Mouse (Mus musculus): ENCODE results near the gene Il4i1. TPM values are rescaled to one million over a fixed set of nuclear protein-coding genes. Genes with fewer than 3 reads are reported as not detected.

Il4i1 gene
- polyA plus RNA-seq, 1 experiment from 2014 or later = 1.7 TPM

GRCm38 (mm10) chr7:44821666-44822448 is 5.7 kb downstream of the Il4i1 start:
- H3K36me3 ChIP-seq (replicated peaks) = peaks cover 63% of the 10 kb centered on the region
- H3K27me3 ChIP-seq (ENCODE audit: poor library complexity, severe bottlenecking) = no peaks in the 10 kb centered on the region
- no peak for DNase-seq (ENCODE audit: extremely low spot score, low spot score)
- H3K4me1 ChIP-seq = peaks cover 72% of the 10 kb centered on the region
- no peaks in the 10 kb centered on the region for H3K9me3 ChIP-seq
- H3K27ac ChIP-seq = no peak overlapping the region
- H3K4me3 ChIP-seq = peak overlapping the region; percentile 6; the same call in 1 of the 2 replicates
- WGBS = 87% methylated on average over 7 of the region's 7 CpGs

- H3K36me3 ChIP-seq (replicated peaks) = peaks cover 73% of the 10 kb centered on the region
- no peaks in the 10 kb centered on the region for H3K9me3 ChIP-seq
- WGBS = 48% methylated on average over 7 of the region's 7 CpGs
- H3K4me1 ChIP-seq = peaks cover 59% of the 10 kb centered on the region
- no peak overlapping the region for H3K27ac ChIP-seq
- H3K4me3 ChIP-seq = no peak overlapping the region
- H3K27me3 ChIP-seq (ENCODE audit: poor library complexity, severe bottlenecking) = no peaks in the 10 kb centered on the region
- DNase-seq (ENCODE audit: extremely low spot score, low spot score) = no peak
Measured at GRCm38 (mm10) chr7:44823409-44823808, 7.2 kb downstream of the Il4i1 start.

- Histone ChIP-seq H3K27ac (no peak overlapping the region), H3K27me3 (ENCODE audit: poor library complexity, severe bottlenecking) (no peaks in the 10 kb centered on the region), H3K36me3 (replicated peaks) (peaks cover 73% of the 10 kb centered on the region), H3K9me3 (no peaks in the 10 kb centered on the region), H3K4me3 (no peak overlapping the region), H3K4me1 (peaks cover 45% of the 10 kb centered on the region)
- peak; percentile 68 for DNase-seq (ENCODE audit: extremely low spot score, low spot score)
- 35% methylated on average over 3 of the region's 3 CpGs for WGBS
Measured at GRCm38 (mm10) chr7:44824872-44825271, 8.7 kb downstream of the Il4i1 start.

GRCm38 (mm10) chr7:44826771-44827170 is 10.6 kb downstream of the Il4i1 start:
- no peaks in the 10 kb centered on the region for H3K27me3 ChIP-seq (ENCODE audit: poor library complexity, severe bottlenecking)
- peaks cover 75% of the 10 kb centered on the region for H3K36me3 ChIP-seq (replicated peaks)
- WGBS = 89% methylated on average over 3 of the region's 3 CpGs
- H3K27ac ChIP-seq = no peak overlapping the region
- no peaks in the 10 kb centered on the region for H3K9me3 ChIP-seq
- peaks cover 26% of the 10 kb centered on the region for H3K4me1 ChIP-seq
- no peak overlapping the region for H3K4me3 ChIP-seq
- DNase-seq (ENCODE audit: extremely low spot score, low spot score) = no peak

- Histone ChIP-seq H3K36me3 (replicated peaks) (peaks cover 73% of the 10 kb centered on the region), H3K27ac (no peak overlapping the region), H3K27me3 (ENCODE audit: poor library complexity, severe bottlenecking) (no peaks in the 10 kb centered on the region), H3K9me3 (no peaks in the 10 kb centered on the region), H3K4me1 (peaks cover 13% of the 10 kb centered on the region), H3K4me3 (no peak overlapping the region)
- WGBS = 93% methylated on average over 5 of the region's 5 CpGs
- no peak for DNase-seq (ENCODE audit: extremely low spot score, low spot score)
Measured at GRCm38 (mm10) chr7:44828706-44829105, 12.5 kb downstream of the Il4i1 start.

- no peak overlapping the region for H3K4me3 ChIP-seq
- H3K27ac ChIP-seq = no peak overlapping the region
- H3K4me1 ChIP-seq = peaks cover 12% of the 10 kb centered on the region; the same call in 1 of the 2 replicates
- 85% methylated on average over 4 of the region's 4 CpGs for WGBS
- peaks cover 47% of the 10 kb centered on the region for H3K36me3 ChIP-seq (replicated peaks)
- DNase-seq (ENCODE audit: extremely low spot score, low spot score) = no peak
- H3K9me3 ChIP-seq = no peaks in the 10 kb centered on the region
- 0 out of 2 replicates have a peak, but pooled peaks cover 3% of the 10 kb centered on the region for H3K27me3 ChIP-seq (ENCODE audit: poor library complexity, severe bottlenecking)
Measured at GRCm38 (mm10) chr7:44832763-44833162, 16.6 kb downstream of the Il4i1 start.

GRCm38 (mm10) chr7:44835373-44836015 is 19.3 kb downstream of the Il4i1 start:
- Histone ChIP-seq H3K27me3 (ENCODE audit: poor library complexity, severe bottlenecking) (peaks cover 30% of the 10 kb centered on the region), H3K36me3 (replicated peaks) (peaks cover 22% of the 10 kb centered on the region), H3K9me3 (no peaks in the 10 kb centered on the region), H3K27ac (no peak overlapping the region), H3K4me3 (no peak overlapping the region), H3K4me1 (peaks cover 30% of the 10 kb centered on the region)
- DNase-seq (ENCODE audit: extremely low spot score, low spot score) = no peak
- 92% methylated on average over 1 of the region's 1 CpGs for WGBS

- Histone ChIP-seq H3K27me3 (ENCODE audit: poor library complexity, severe bottlenecking) (peaks cover 35% of the 10 kb centered on the region), H3K27ac (no peak overlapping the region), H3K9me3 (no peaks in the 10 kb centered on the region), H3K4me3 (no peak overlapping the region), H3K4me1 (peaks cover 34% of the 10 kb centered on the region), H3K36me3 (replicated peaks) (peaks cover 22% of the 10 kb centered on the region)
- no peak for DNase-seq (ENCODE audit: extremely low spot score, low spot score)
- WGBS = 64% methylated on average over 3 of the region's 3 CpGs
Measured at GRCm38 (mm10) chr7:44836016-44836404, 19.8 kb downstream of the Il4i1 start.

GRCm38 (mm10) chr7:44836423-44837053 is 20.4 kb downstream of the Il4i1 start:
- Histone ChIP-seq H3K9me3 (no peaks in the 10 kb centered on the region), H3K4me1 (peaks cover 34% of the 10 kb centered on the region), H3K27me3 (ENCODE audit: poor library complexity, severe bottlenecking) (peaks cover 40% of the 10 kb centered on the region), H3K36me3 (replicated peaks) (peaks cover 22% of the 10 kb centered on the region), H3K27ac (no peak overlapping the region), H3K4me3 (no peak overlapping the region)
- 87% methylated on average over 9 of the region's 9 CpGs for WGBS
- DNase-seq (ENCODE audit: extremely low spot score, low spot score) = no peak

- DNase-seq (ENCODE audit: extremely low spot score, low spot score) = no peak
- Histone ChIP-seq H3K4me3 (no peak overlapping the region), H3K27ac (no peak overlapping the region), H3K27me3 (ENCODE audit: poor library complexity, severe bottlenecking) (peaks cover 48% of the 10 kb centered on the region), H3K4me1 (peaks cover 34% of the 10 kb centered on the region), H3K9me3 (no peaks in the 10 kb centered on the region), H3K36me3 (replicated peaks) (peaks cover 28% of the 10 kb centered on the region)
- 89% methylated on average over 6 of the region's 6 CpGs for WGBS
Measured at GRCm38 (mm10) chr7:44838073-44838472, 21.9 kb downstream of the Il4i1 start.

- Histone ChIP-seq H3K4me3 (peak overlapping the region; percentile 44), H3K36me3 (replicated peaks) (peaks cover 38% of the 10 kb centered on the region), H3K4me1 (peaks cover 32% of the 10 kb centered on the region), H3K27me3 (ENCODE audit: poor library complexity, severe bottlenecking) (peaks cover 48% of the 10 kb centered on the region), H3K27ac (no peak overlapping the region), H3K9me3 (no peaks in the 10 kb centered on the region)
- WGBS = 25% methylated on average over 11 of the region's 11 CpGs
- DNase-seq (ENCODE audit: extremely low spot score, low spot score) = no peak
Measured at GRCm38 (mm10) chr7:44839171-44839490, 22.9 kb downstream of the Il4i1 start.

- H3K9me3 ChIP-seq = no peaks in the 10 kb centered on the region
- peaks cover 48% of the 10 kb centered on the region for H3K27me3 ChIP-seq (ENCODE audit: poor library complexity, severe bottlenecking)
- DNase-seq (ENCODE audit: extremely low spot score, low spot score) = no peak
- WGBS = 1% methylated on average over 58 of the region's 58 CpGs
- H3K4me3 ChIP-seq = peak overlapping the region; percentile 44
- peaks cover 31% of the 10 kb centered on the region for H3K4me1 ChIP-seq
- peak overlapping the region; percentile 53; the same call in 1 of the 2 replicates for H3K27ac ChIP-seq
- H3K36me3 ChIP-seq (replicated peaks) = peaks cover 43% of the 10 kb centered on the region
Measured at GRCm38 (mm10) chr7:44839491-44840191, 23.5 kb downstream of the Il4i1 start.

All from forebrain, embryonic 10.5 days (tissue).